Mouse (Mus musculus) liver, embryonic 11.5 days (tissue): ENCODE results near the gene Tenm2. TPM values are rescaled to one million over a fixed set of nuclear protein-coding genes. Genes with fewer than 3 reads are reported as not detected.

Experiments used
- ATAC-seq: fragments of 200-750 bp; cut with Nextera tagmentation; replicated peaks from 2 replicates; pipeline ENCODE4 v1.8.0; 2017; ENCODE audit warnings: moderate number of reproducible peaks, mild to moderate bottlenecking, moderate TSS enrichment, moderate library complexity; ENCODE audit not compliant: low FRiP score
- DNase-seq: peaks from one replicate; pipeline ENCODE4 v3.0.0-alpha.2; 2017; ENCODE audit warnings: low spot score
- H3K27ac ChIP-seq: fragments of 300-500 bp; sonication (generic); 2 replicates; pipeline ENCODE4 v1.5.1; 2014; ENCODE audit warnings: mild to moderate bottlenecking, low read depth, low read length, control low read depth
- H3K27me3 ChIP-seq: fragments of 300-500 bp; sonication (generic); replicated peaks from 2 replicates; pipeline ENCODE4 v1.6.1; 2014; ENCODE audit warnings: low read length, mixed read lengths; ENCODE audit not compliant: control insufficient read depth, insufficient read depth
- H3K36me3 ChIP-seq: fragments of 300-500 bp; sonication (generic); 2 replicates; pipeline ENCODE4 v1.6.1; 2014; ENCODE audit warnings: mild to moderate bottlenecking, low read length, moderate library complexity, mixed read lengths; ENCODE audit not compliant: control insufficient read depth, insufficient read depth
- H3K4me1 ChIP-seq: fragments of 300-500 bp; sonication (generic); replicated peaks from 2 replicates; pipeline ENCODE4 v1.6.1; 2014; ENCODE audit warnings: low read length, mixed read lengths; ENCODE audit not compliant: control insufficient read depth, insufficient read depth
- H3K4me2 ChIP-seq: fragments of 300-500 bp; sonication (generic); 2 replicates; pipeline ENCODE4 v1.6.1; 2014; ENCODE audit warnings: mild to moderate bottlenecking, control low read depth, moderate library complexity
- H3K4me3 ChIP-seq: fragments of 300-500 bp; sonication (generic); 2 replicates; pipeline ENCODE4 v1.5.1; 2014; ENCODE audit warnings: low read depth, low read length, control low read depth
- H3K9ac ChIP-seq: fragments of 300-500 bp; sonication (generic); 2 replicates; pipeline ENCODE4 v1.6.1; 2014; ENCODE audit warnings: low read depth, low read length, control low read depth
- H3K9me3 ChIP-seq: fragments of 300-500 bp; sonication (generic); 2 replicates; pipeline ENCODE4 v1.6.1; 2016; ENCODE audit warnings: low read length, inconsistent platforms, mixed read lengths; ENCODE audit not compliant: control insufficient read depth
- WGBS: fragments of 180-500 bp; shearing (Covaris S2); extraction: QIAGEN DNeasy Blood & Tissue Kit; methylation state at CpG from one replicate; pipeline ENCODE4 v1.1.7; 2014; 5-methylcytosine and 5-hydroxymethylcytosine counted together
- polyA plus RNA-seq: library from polyadenylated mRNA; unstranded; fragments of >200 nt; fragmentation: Nextera tagmentation; extraction: Ambion mirVana; gene quantifications from 2 replicates; pipeline ENCODE4 v1.2.1, GENCODE M21; 2014

Gene Tenm2
- polyA plus RNA-seq, 1 experiment from 2014 or later, result 0.78 TPM

- Histone ChIP-seq H3K36me3 (no peaks in the 10 kb centered on the region), H3K9me3 (no peaks in the 10 kb centered on the region), H3K4me1 (no peaks in the 10 kb centered on the region), H3K4me2 (no peak overlapping the region), H3K4me3 (no peak overlapping the region), H3K27ac (no peak overlapping the region), H3K27me3 (no peaks in the 10 kb centered on the region), H3K9ac (no peak overlapping the region)
- 80% methylated on average over 5 of the region's 5 CpGs for WGBS
- DNase-seq (no peak), ATAC-seq (no peak)
Observed at GRCm38 (mm10) chr11:36428947-36429346, 806.8 kb downstream of the Tenm2 start.

GRCm38 (mm10) chr11:36424959-36425358, 810.8 kb downstream of the Tenm2 start:
- Histone ChIP-seq H3K27ac (no peak overlapping the region), H3K4me3 (no peak overlapping the region), H3K27me3 (no peaks in the 10 kb centered on the region), H3K36me3 (no peaks in the 10 kb centered on the region), H3K4me2 (no peak overlapping the region), H3K9ac (no peak overlapping the region), H3K9me3 (no peaks in the 10 kb centered on the region), H3K4me1 (no peaks in the 10 kb centered on the region)
- WGBS, result 67% methylated on average over 3 of the region's 3 CpGs
- ATAC-seq (no peak), DNase-seq (no peak)

- H3K36me3 ChIP-seq, result no peaks in the 10 kb centered on the region
- H3K27me3 ChIP-seq, result no peaks in the 10 kb centered on the region
- no peaks in the 10 kb centered on the region for H3K9me3 ChIP-seq
- H3K4me3 ChIP-seq, result no peak overlapping the region
- no peak for DNase-seq
- H3K4me1 ChIP-seq, result no peaks in the 10 kb centered on the region
- no peak for ATAC-seq
- WGBS, result 87% methylated on average over 7 of the region's 7 CpGs
- H3K4me2 ChIP-seq, result no peak overlapping the region
- no peak overlapping the region for H3K9ac ChIP-seq
- H3K27ac ChIP-seq, result no peak overlapping the region
Observed at GRCm38 (mm10) chr11:36420047-36420446, 815.7 kb downstream of the Tenm2 start.

- Histone ChIP-seq H3K9ac (no peak overlapping the region), H3K27me3 (no peaks in the 10 kb centered on the region), H3K27ac (no peak overlapping the region), H3K36me3 (no peaks in the 10 kb centered on the region), H3K4me1 (no peaks in the 10 kb centered on the region), H3K9me3 (no peaks in the 10 kb centered on the region), H3K4me3 (no peak overlapping the region), H3K4me2 (no peak overlapping the region)
- no peak for DNase-seq
- no peak for ATAC-seq
- WGBS, result 81% methylated on average over 7 of the region's 7 CpGs
Observed at GRCm38 (mm10) chr11:36415244-36415643, 820.5 kb downstream of the Tenm2 start.

GRCm38 (mm10) chr11:36410881-36411280, 824.9 kb downstream of the Tenm2 start:
- Histone ChIP-seq H3K36me3 (no peaks in the 10 kb centered on the region), H3K27me3 (no peaks in the 10 kb centered on the region), H3K4me3 (no peak overlapping the region), H3K4me1 (no peaks in the 10 kb centered on the region), H3K27ac (no peak overlapping the region), H3K4me2 (no peak overlapping the region), H3K9me3 (no peaks in the 10 kb centered on the region), H3K9ac (no peak overlapping the region)
- no peak for ATAC-seq
- WGBS, result 68% methylated on average over 13 of the region's 13 CpGs
- no peak for DNase-seq

- ATAC-seq (no peak), DNase-seq (no peak)
- H3K4me3 ChIP-seq, result no peak overlapping the region
- no peak overlapping the region for H3K4me2 ChIP-seq
- WGBS, result 52% methylated on average over 12 of the region's 12 CpGs
- no peaks in the 10 kb centered on the region for H3K9me3 ChIP-seq
- H3K27me3 ChIP-seq, result no peaks in the 10 kb centered on the region
- H3K4me1 ChIP-seq, result no peaks in the 10 kb centered on the region
- no peaks in the 10 kb centered on the region for H3K36me3 ChIP-seq
- H3K27ac ChIP-seq, result no peak overlapping the region
- H3K9ac ChIP-seq, result no peak overlapping the region
Observed at GRCm38 (mm10) chr11:36395803-36396710, 839.7 kb downstream of the Tenm2 start.

- Histone ChIP-seq H3K4me1 (no peaks in the 10 kb centered on the region), H3K9me3 (no peaks in the 10 kb centered on the region), H3K4me2 (no peak overlapping the region), H3K4me3 (no peak overlapping the region), H3K9ac (no peak overlapping the region), H3K27me3 (no peaks in the 10 kb centered on the region), H3K27ac (no peak overlapping the region), H3K36me3 (no peaks in the 10 kb centered on the region)
- no peak for DNase-seq
- no peak for ATAC-seq
- WGBS, result 85% methylated on average over 5 of the region's 5 CpGs
Observed at GRCm38 (mm10) chr11:36384696-36385095, 851.1 kb downstream of the Tenm2 start.

GRCm38 (mm10) chr11:36371814-36372213, 864.0 kb downstream of the Tenm2 start:
- H3K27ac ChIP-seq, result no peak overlapping the region
- no peak overlapping the region for H3K4me3 ChIP-seq
- no peaks in the 10 kb centered on the region for H3K27me3 ChIP-seq
- H3K9ac ChIP-seq, result no peak overlapping the region
- H3K9me3 ChIP-seq, result no peaks in the 10 kb centered on the region
- WGBS, result 89% methylated on average over 7 of the region's 7 CpGs
- H3K4me2 ChIP-seq, result no peak overlapping the region
- no peaks in the 10 kb centered on the region for H3K4me1 ChIP-seq
- no peak for ATAC-seq
- H3K36me3 ChIP-seq, result no peaks in the 10 kb centered on the region
- DNase-seq, result no peak

GRCm38 (mm10) chr11:36365067-36365466, 870.7 kb downstream of the Tenm2 start:
- ATAC-seq (no peak), DNase-seq (no peak)
- H3K27ac ChIP-seq, result no peak overlapping the region
- H3K4me1 ChIP-seq, result no peaks in the 10 kb centered on the region
- no peaks in the 10 kb centered on the region for H3K36me3 ChIP-seq
- no peaks in the 10 kb centered on the region for H3K9me3 ChIP-seq
- no peak overlapping the region for H3K4me2 ChIP-seq
- no peak overlapping the region for H3K4me3 ChIP-seq
- WGBS, result 86% methylated on average over 5 of the region's 5 CpGs
- no peaks in the 10 kb centered on the region for H3K27me3 ChIP-seq
- no peak overlapping the region for H3K9ac ChIP-seq
